ENCODE assay signal across 1 mouse cellular context in genomic region chr2:152669256-152669638, GRCm38 (mm10).
TF ChIP-seq lines count a peak whose summit lies in the region.

H13 (plus strand) TSS chr2:152669461.

TF ChIP-seq in MEL, 35 proteins besides CTCF, POLR2A, EP300 and RAD21 (continued from another document):
- TF ChIP-seq MEF2A (IDR thresholded peaks at IDR 0.05; ENCODE audit: extremely low read depth, insufficient replicate concordance, low read depth, low read length, poor library complexity, severe bottlenecking): no peak
